Mouse (Mus musculus) midbrain, embryonic 16.5 days (tissue): ENCODE data around the gene Lhfpl1. TPM values are rescaled to one million over a fixed set of nuclear protein-coding genes. Genes with fewer than 3 reads are reported as not detected.

Experiments used
- ATAC-seq: fragments of 200-750 bp; cut with Nextera tagmentation; 2 replicates; pipeline ENCODE4 v1.8.0; 2017; ENCODE audit warnings: moderate TSS enrichment
- H3K27ac ChIP-seq: fragments of 300-500 bp; sonication (generic); 2 replicates; pipeline ENCODE4 v1.5.1; 2014; ENCODE audit warnings: mild to moderate bottlenecking, low read length, mixed read lengths
- H3K27me3 ChIP-seq: fragments of 300-500 bp; sonication (generic); 2 replicates; pipeline ENCODE4 v1.6.1; 2014; ENCODE audit warnings: low read depth, low read length, mixed read lengths; ENCODE audit not compliant: control insufficient read depth, insufficient read depth
- H3K36me3 ChIP-seq: fragments of 300-500 bp; sonication (generic); 2 replicates; pipeline ENCODE4 v1.6.1; 2014; ENCODE audit warnings: mild to moderate bottlenecking, low read length, moderate library complexity, mixed read lengths; ENCODE audit not compliant: control insufficient read depth, insufficient read depth
- H3K4me1 ChIP-seq: fragments of 300-500 bp; sonication (generic); 2 replicates; pipeline ENCODE4 v1.6.1; 2014; ENCODE audit warnings: mild to moderate bottlenecking, low read length, mixed read lengths; ENCODE audit not compliant: control insufficient read depth, insufficient read depth
- H3K4me2 ChIP-seq: fragments of 300-500 bp; sonication (generic); 2 replicates; pipeline ENCODE4 v1.6.1; 2014; ENCODE audit warnings: mild to moderate bottlenecking, low read length, mixed read lengths
- H3K4me3 ChIP-seq: fragments of 300-500 bp; sonication (generic); 2 replicates; pipeline ENCODE4 v1.5.1; 2014; ENCODE audit warnings: low read depth, mild to moderate bottlenecking, low read length, moderate library complexity, mixed read lengths
- H3K9ac ChIP-seq: fragments of 300-500 bp; sonication (generic); 2 replicates; pipeline ENCODE4 v1.6.1; 2014; ENCODE audit warnings: low read depth, low read length, mixed read lengths
- H3K9me3 ChIP-seq: fragments of 300-500 bp; sonication (generic); replicated peaks from 2 replicates; pipeline ENCODE4 v1.6.1; 2014; ENCODE audit warnings: mild to moderate bottlenecking, low read length, mixed read lengths; ENCODE audit not compliant: control insufficient read depth, poor library complexity, severe bottlenecking
- WGBS: fragments of 180-500 bp; shearing (Covaris S2); extraction: QIAGEN DNeasy Blood & Tissue Kit; methylation state at CpG from one replicate; pipeline ENCODE4 v1.1.7; 2014; 5-methylcytosine and 5-hydroxymethylcytosine counted together
- polyA plus RNA-seq: library from polyadenylated mRNA; unstranded; fragments of >200 nt; fragmentation: Nextera tagmentation; extraction: Ambion mirVana; gene quantifications from 2 replicates; pipeline ENCODE4 v1.2.1, GENCODE M21; 2015

Gene Lhfpl1
- polyA plus RNA-seq, 1 experiment from 2014 or later, result not detected

DNA sequence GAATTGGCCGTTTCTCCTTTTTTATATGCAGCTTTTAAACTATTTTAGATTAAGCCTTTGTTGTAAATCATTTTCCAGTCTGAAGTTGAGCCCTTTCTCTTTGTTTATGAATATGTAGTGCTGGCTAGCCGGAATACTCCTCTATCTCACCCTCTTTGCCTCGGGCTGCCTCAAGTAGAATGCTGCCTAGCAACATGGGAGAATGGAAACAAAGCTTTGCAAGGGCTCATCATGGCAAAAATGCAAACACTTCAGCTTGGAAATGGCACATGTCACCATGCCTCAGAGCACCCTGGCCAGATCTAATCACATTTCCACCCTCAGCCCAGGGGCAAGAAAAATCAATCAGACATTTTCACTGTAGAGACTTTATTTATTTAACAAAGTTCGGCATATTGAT, 77.1 kb downstream of the Lhfpl1 start:
- WGBS, result 30% methylated on average over 4 of the region's 4 CpGs

GRCm38 (mm10) chrX:145261803-145262202, 87.1 kb downstream of the Lhfpl1 start:
- Histone ChIP-seq H3K9ac (no peak overlapping the region), H3K27ac (no peak overlapping the region), H3K27me3 (no peaks in the 10 kb centered on the region), H3K4me2 (no peak overlapping the region), H3K36me3 (no peaks in the 10 kb centered on the region), H3K4me3 (no peak overlapping the region), H3K9me3 (no peaks in the 10 kb centered on the region), H3K4me1 (no peaks in the 10 kb centered on the region)
- 71% methylated on average over 5 of the region's 5 CpGs for WGBS
- ATAC-seq, result no peak

More for the DNA sequence above, 77.1 kb downstream of the Lhfpl1 start:
- Histone ChIP-seq H3K4me1 (no peaks in the 10 kb centered on the region), H3K4me2 (no peak overlapping the region), H3K9ac (no peak overlapping the region), H3K9me3 (no peaks in the 10 kb centered on the region), H3K4me3 (no peak overlapping the region), H3K36me3 (no peaks in the 10 kb centered on the region), H3K27ac (peak overlapping the region; percentile 22; the same call in 1 of the 2 replicates), H3K27me3 (no peaks in the 10 kb centered on the region)
- peak; percentile 86 for ATAC-seq

Other genes starting within 250 kb of the Lhfpl1 start
- gene Amot, start 156.1 kb upstream of the Lhfpl1 start, polyA plus RNA-seq, result 7.9 and 9.2 TPM in 2 replicates